Mouse (Mus musculus) midbrain, embryonic 14.5 days (tissue): ENCODE measurements at regions not wholly inside any gene's neighbourhood (a gene's known extent, or its start where the extent isn't known, plus 50 kb on each side); places are given as distances from the start of the nearest gene placed in this dataset.

Source experiments
- ATAC-seq: fragments of 200-750 bp; cut with Nextera tagmentation; 2 replicates; pipeline ENCODE4 v1.8.0; 2017; ENCODE audit warnings: moderate number of reproducible peaks, moderate library complexity; ENCODE audit not compliant: low FRiP score, low TSS enrichment
- DNase-seq: peaks from one replicate; pipeline ENCODE4 v3.0.0-alpha.2; 2015
- H3K27ac ChIP-seq: fragments of 300-500 bp; sonication (generic); replicated peaks from 2 replicates; pipeline ENCODE4 v1.5.1; 2014; ENCODE audit warnings: mild to moderate bottlenecking, low read depth, low read length, moderate library complexity
- H3K27me3 ChIP-seq: fragments of 300-500 bp; sonication (generic); 2 replicates; pipeline ENCODE4 v1.6.1; 2014; ENCODE audit warnings: low read length, control low read depth, mixed read lengths; ENCODE audit not compliant: control insufficient read depth, insufficient read depth
- H3K36me3 ChIP-seq: fragments of 300-500 bp; sonication (generic); 2 replicates; pipeline ENCODE4 v1.6.1; 2014; ENCODE audit warnings: low read length, control low read depth; ENCODE audit not compliant: control insufficient read depth, insufficient read depth
- H3K4me1 ChIP-seq: fragments of 300-500 bp; sonication (generic); 2 replicates; pipeline ENCODE4 v1.6.1; 2014; ENCODE audit warnings: mild to moderate bottlenecking, antibody characterized with exemption, low read length, control low read depth; ENCODE audit not compliant: control insufficient read depth, insufficient read depth
- H3K4me2 ChIP-seq: fragments of 300-500 bp; sonication (generic); 2 replicates; pipeline ENCODE4 v1.6.1; 2014; ENCODE audit warnings: mild to moderate bottlenecking, low read length, moderate library complexity
- H3K4me3 ChIP-seq: fragments of 300-500 bp; sonication (generic); replicated peaks from 2 replicates; pipeline ENCODE4 v1.5.1; 2014; ENCODE audit warnings: low read depth, low read length
- H3K9ac ChIP-seq: fragments of 300-500 bp; sonication (generic); replicated peaks from 2 replicates; pipeline ENCODE4 v1.6.1; 2014; ENCODE audit warnings: mild to moderate bottlenecking, low read length, moderate library complexity
- H3K9me3 ChIP-seq: fragments of 300-500 bp; sonication (generic); 2 replicates; pipeline ENCODE4 v1.6.1; 2016; ENCODE audit warnings: low read length, control low read depth, mixed read lengths; ENCODE audit not compliant: control insufficient read depth
- WGBS: fragments of 180-500 bp; shearing (Covaris S2); extraction: QIAGEN DNeasy Blood & Tissue Kit; methylation state at CpG from one replicate; pipeline ENCODE4 v1.1.7; 2014; 5-methylcytosine and 5-hydroxymethylcytosine counted together

DNA sequence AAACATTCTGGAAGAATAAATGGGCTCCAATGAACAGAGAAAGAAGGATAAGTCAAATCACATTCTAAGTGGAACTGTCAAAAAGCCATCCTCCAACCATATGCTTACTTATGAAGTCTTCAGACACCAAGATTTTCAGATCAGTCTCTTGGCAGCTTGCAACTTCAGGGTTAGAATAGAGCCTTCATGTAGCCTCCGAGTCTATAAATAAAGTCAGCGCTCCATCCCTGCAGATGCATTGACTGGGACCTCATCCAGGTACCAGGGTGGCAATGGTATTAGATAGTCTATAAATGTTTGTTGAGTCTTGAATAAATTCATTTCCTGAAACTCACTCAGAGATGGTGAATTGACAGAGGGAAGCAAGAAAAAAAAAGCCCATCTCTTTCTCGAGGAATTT, 107.2 kb upstream of the Eepd1 start:
- no peaks in the 10 kb centered on the region for H3K36me3 ChIP-seq
- H3K27ac ChIP-seq = no peak overlapping the region
- H3K9me3 ChIP-seq = no peaks in the 10 kb centered on the region
- no peak overlapping the region for H3K4me2 ChIP-seq
- WGBS = 90% methylated on average over 3 of the region's 3 CpGs
- H3K4me1 ChIP-seq = no peaks in the 10 kb centered on the region
- DNase-seq (no peak), ATAC-seq (no peak)
- no peak overlapping the region for H3K4me3 ChIP-seq
- H3K27me3 ChIP-seq = no peaks in the 10 kb centered on the region
- no peak overlapping the region for H3K9ac ChIP-seq

DNA sequence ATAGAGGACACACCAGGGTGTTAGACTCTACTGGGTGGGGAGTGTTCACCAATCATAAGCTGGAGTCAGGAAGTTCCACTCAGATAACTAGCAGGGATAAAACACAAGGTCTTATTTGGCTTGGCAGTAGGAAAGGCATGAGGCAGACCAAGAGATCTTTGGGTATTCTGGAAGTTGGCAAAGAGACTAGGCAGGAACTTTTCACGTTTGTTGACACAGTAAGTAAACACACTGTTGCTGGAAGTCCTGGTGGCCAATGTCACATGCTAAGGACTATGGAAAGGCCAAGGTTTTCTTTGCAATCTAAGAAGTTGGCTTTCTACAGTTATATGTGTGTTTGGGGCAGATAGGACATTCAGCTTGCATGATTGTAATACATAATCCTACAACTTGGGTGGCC, 105.1 kb upstream of the Eepd1 start:
- no peak for DNase-seq
- no peak overlapping the region for H3K4me2 ChIP-seq
- H3K4me3 ChIP-seq = no peak overlapping the region
- ATAC-seq = no peak
- no peaks in the 10 kb centered on the region for H3K9me3 ChIP-seq
- H3K27me3 ChIP-seq = no peaks in the 10 kb centered on the region
- no peak overlapping the region for H3K27ac ChIP-seq
- no peaks in the 10 kb centered on the region for H3K36me3 ChIP-seq
- WGBS = 62% methylated on average over 1 of the region's 1 CpGs
- H3K9ac ChIP-seq = no peak overlapping the region
- H3K4me1 ChIP-seq = no peaks in the 10 kb centered on the region

DNA sequence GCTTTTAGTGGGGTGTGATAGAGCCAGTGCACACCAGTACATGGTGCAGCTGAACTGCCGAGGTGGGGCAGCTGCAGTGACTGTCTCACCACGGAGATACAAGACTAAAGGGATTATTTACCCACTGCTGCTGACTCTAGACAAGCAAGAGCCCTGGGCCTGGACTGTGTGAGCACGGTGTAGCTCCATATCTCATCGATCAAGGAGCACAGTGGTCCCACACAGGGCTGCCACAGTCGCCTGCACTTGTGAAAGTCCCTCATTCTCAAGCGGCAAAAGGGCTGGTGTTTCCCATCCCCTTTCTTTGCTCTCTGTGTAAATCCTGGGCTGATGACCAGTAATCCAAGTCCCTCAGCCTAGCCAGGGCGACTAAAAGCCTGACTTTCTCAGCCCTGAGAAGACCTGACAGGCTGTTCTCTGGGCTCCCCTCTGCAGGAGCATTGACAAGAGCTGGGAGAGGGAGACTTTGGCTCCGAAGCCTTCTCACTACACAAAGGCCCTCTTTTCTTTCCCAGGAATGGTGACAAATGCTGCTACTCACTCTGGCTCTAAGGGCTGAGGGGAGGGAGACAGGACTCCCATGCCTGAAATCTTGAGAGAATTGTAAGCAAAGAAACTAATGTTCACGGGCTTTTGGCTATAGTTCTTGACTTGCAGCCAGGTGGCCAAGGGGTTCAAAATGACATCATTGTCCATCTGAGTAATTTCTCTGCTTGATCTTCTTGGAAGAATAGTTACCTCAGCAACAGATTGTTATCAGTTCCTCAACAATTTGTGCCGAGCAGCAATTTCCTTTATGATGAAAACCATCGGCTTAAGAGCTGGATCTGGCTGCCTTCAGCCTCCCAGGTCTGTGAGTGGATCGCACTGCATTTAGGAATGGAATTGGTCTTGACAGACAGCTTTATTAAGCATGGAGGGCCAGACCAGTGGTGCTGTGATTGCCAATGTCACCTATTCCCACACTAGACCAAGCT, 103.3 kb upstream of the Eepd1 start:
- peak; percentile 62 for ATAC-seq
- 37% methylated on average over 12 of the region's 12 CpGs for WGBS
- Histone ChIP-seq H3K4me3 (no peak overlapping the region), H3K4me1 (no peaks in the 10 kb centered on the region), H3K9ac (no peak overlapping the region), H3K27ac (no peak overlapping the region; the same call in 1 of the 2 replicates), H3K27me3 (no peaks in the 10 kb centered on the region), H3K4me2 (no peak overlapping the region), H3K9me3 (no peaks in the 10 kb centered on the region), H3K36me3 (no peaks in the 10 kb centered on the region)
- DNase-seq = peak; percentile 58

DNA sequence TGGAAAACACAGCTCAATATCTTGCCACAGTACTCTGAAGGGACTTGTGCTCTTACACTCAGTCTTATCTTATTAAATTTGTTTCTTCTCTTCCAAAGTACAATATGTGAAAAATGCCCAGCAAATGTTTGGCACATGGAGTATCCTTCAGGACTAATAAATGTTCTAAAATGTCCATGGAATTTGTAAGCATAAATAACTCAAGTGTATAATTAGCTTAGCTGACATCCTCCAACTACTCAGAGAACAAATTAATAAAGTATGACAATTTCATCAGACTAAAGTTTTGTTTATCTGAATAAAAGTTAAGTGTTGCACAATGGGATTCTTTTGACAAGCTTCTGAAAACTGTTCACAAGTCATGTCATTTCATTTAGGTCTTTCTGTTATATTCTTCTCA, 96.0 kb upstream of the Eepd1 start:
- no peak overlapping the region for H3K4me2 ChIP-seq
- H3K27ac ChIP-seq = no peak overlapping the region
- DNase-seq (no peak), ATAC-seq (no peak)
- H3K9ac ChIP-seq = no peak overlapping the region
- H3K9me3 ChIP-seq = no peaks in the 10 kb centered on the region
- no peaks in the 10 kb centered on the region for H3K27me3 ChIP-seq
- no peak overlapping the region for H3K4me3 ChIP-seq
- no peaks in the 10 kb centered on the region for H3K36me3 ChIP-seq
- H3K4me1 ChIP-seq = no peaks in the 10 kb centered on the region

DNA sequence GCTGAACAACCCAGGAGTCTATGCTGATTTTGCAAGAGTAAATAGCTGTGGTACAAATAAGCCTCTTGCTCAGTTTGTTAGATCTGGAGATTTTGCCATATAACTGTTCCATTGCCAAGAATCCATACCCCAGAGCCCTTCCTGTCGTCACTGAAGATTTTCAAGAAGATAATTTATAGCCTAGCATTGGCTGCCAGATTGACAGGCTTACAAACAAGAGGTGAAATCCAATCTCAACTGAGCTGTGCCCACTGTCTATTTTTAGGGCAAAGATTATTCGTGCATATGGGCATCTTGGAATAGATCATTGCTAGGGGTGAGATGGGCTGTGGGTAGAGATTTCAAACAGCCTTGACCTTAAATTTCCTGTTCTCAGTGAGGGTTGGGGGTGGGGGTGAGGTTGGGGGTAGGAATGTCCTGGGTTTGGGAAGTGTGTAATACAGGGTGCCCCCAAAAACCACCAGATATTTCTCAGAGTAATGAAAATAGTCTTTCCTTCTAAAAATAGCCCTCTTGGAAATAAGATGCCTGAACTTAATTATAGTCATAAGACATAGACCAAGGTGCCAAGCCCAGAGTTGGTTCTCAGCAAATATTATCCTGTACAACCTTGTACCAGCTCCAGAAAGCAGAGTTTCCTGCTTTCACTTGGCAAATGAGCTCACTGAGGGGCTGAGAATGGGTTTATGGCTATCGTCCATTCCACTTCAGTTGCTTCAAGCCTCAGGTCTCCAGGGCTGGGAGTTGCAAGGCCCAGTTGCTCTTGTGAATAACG, 93.3 kb upstream of the Eepd1 start:
- ATAC-seq = no peak
- Histone ChIP-seq H3K4me2 (no peak overlapping the region), H3K4me1 (no peaks in the 10 kb centered on the region), H3K9ac (no peak overlapping the region), H3K27ac (no peak overlapping the region), H3K9me3 (no peaks in the 10 kb centered on the region), H3K27me3 (no peaks in the 10 kb centered on the region), H3K4me3 (no peak overlapping the region), H3K36me3 (no peaks in the 10 kb centered on the region)
- no peak for DNase-seq
- 82% methylated on average over 4 of the region's 4 CpGs for WGBS

DNA sequence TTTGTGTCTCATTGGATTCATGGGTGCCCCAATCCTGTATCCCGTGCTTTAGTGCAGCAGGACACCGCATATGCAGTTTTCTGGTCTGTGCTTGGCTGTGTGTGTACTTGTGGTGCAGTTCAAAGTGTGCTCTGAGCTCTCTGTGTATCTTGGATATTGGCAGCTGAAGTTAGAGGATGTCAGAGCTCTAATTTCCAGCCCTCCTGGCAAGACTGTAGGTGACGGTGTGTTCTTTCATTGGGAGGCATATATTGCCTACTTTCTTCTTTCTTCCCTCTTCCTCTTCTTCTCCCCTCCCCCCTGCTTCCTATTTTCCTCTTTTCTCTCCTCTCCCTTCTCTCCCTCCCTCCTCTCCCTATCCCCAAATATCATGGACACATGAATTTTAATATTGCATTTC, 92.0 kb upstream of the Eepd1 start:
- Histone ChIP-seq H3K9ac (no peak overlapping the region), H3K4me1 (no peaks in the 10 kb centered on the region), H3K9me3 (no peaks in the 10 kb centered on the region), H3K27me3 (no peaks in the 10 kb centered on the region), H3K4me2 (no peak overlapping the region), H3K4me3 (no peak overlapping the region), H3K27ac (no peak overlapping the region), H3K36me3 (no peaks in the 10 kb centered on the region)
- DNase-seq (no peak), ATAC-seq (no peak)
- WGBS = 82% methylated on average over 3 of the region's 3 CpGs

DNA sequence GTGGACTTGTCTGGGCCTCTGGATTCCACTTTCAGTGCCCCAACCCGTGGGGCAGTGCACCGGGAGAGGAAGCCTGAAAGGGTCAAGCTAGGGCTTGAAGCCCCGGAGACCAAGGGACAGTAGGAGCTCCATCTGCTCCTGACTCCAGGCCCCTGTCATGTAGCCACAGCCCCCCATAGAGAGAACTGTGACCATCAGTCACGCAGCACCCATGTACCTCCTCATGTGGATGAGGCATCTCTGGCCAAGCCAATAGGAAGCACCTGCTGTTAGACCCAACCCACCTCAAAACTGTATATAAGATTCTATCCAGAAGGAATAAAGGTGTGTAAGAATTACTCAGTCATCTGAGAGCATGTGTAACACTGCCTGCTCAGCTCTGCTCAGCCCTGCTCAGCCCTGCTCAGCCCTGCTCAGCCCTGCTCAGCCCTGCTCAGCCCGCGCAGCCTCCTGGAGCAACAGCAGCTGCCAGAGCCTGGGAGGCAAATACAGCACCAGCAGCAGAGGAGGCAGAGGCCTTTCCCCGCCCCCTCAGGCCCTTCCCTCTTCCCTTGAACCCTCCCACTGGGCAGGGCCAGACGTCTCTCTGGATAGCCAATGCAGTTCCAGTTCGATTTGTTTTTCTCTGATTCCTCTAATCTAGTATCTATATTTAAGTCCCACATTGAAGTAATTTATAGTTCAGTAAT, 80.6 kb upstream of the Eepd1 start:
- Histone ChIP-seq H3K4me3 (no peak overlapping the region), H3K9me3 (no peaks in the 10 kb centered on the region), H3K4me2 (no peak overlapping the region), H3K36me3 (no peaks in the 10 kb centered on the region), H3K27ac (no peak overlapping the region), H3K27me3 (no peaks in the 10 kb centered on the region), H3K9ac (no peak overlapping the region), H3K4me1 (no peaks in the 10 kb centered on the region)
- WGBS = 36% methylated on average over 9 of the region's 9 CpGs
- DNase-seq (peak; percentile 39), ATAC-seq (peak; percentile 62; the same call in 1 of the 2 replicates)

DNA sequence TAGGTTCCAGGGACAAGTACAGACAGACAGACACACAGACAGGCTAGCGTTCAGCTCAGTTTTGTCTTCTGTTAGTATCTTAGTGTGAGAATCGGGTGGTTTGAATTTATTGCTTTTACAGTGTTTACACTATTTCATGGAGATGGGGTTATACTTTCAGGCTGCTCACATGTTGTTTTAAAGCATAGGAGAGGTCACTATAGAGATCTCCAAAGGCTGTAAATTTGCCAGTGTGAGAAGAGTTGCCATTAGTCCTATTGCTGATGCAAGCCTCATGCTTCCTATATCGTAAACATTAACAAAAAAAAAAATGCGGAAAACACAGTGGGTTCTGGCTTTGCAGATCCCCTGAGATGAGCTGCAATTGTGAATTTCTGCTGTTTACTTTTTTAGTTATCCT, 75.5 kb upstream of the Eepd1 start:
- no peaks in the 10 kb centered on the region for H3K9me3 ChIP-seq
- no peak for ATAC-seq
- no peak overlapping the region for H3K4me2 ChIP-seq
- no peaks in the 10 kb centered on the region for H3K27me3 ChIP-seq
- H3K36me3 ChIP-seq = no peaks in the 10 kb centered on the region
- no peak for DNase-seq
- no peak overlapping the region for H3K9ac ChIP-seq
- no peak overlapping the region for H3K27ac ChIP-seq
- H3K4me1 ChIP-seq = no peaks in the 10 kb centered on the region
- WGBS = 93% methylated on average over 4 of the region's 4 CpGs
- H3K4me3 ChIP-seq = no peak overlapping the region
